Mouse (Mus musculus): ENCODE data around the gene Atxn7l3. TPM values are rescaled to one million over a fixed set of nuclear protein-coding genes. Genes with fewer than 3 reads are reported as not detected.

Atxn7l3 gene
- polyA plus RNA-seq, 1 experiment: 44.3 TPM

GRCm38 (mm10) chr11:102263211-102263610 lies 33.2 kb downstream of the Atxn7l3 start:
- peaks cover 41% of the 10 kb centered on the region for H3K36me3 ChIP-seq (ENCODE audit: control insufficient read depth, insufficient read depth, low read length, poor library complexity, severe bottlenecking)
- no peaks in the 10 kb centered on the region for H3K9me3 ChIP-seq (replicated peaks; ENCODE audit: control insufficient read depth, insufficient read depth, low read length, poor library complexity, severe bottlenecking)
- TF ChIP-seq EP300 (IDR thresholded peaks at IDR 0.05; ENCODE audit: insufficient read depth, low read depth, low read length) (no peak), POLR2A (IDR thresholded peaks at IDR 0.05; ENCODE audit: insufficient read depth, low read length) (no peak), CTCF (IDR thresholded peaks at IDR 0.05; ENCODE audit: low read depth, low read length) (no peak)

GRCm38 (mm10) chr11:102258521-102258920 lies 37.9 kb downstream of the Atxn7l3 start:
- Histone ChIP-seq H3K4me1 (ENCODE audit: control insufficient read depth, insufficient read depth, low read length) (peaks cover 7% of the 10 kb centered on the region), H3K36me3 (ENCODE audit: control insufficient read depth, insufficient read depth, low read length, poor library complexity, severe bottlenecking) (peaks cover 76% of the 10 kb centered on the region), H3K9ac (ENCODE audit: low read depth, poor library complexity, severe bottlenecking) (no peak overlapping the region), H3K4me3 (ENCODE audit: low read depth, low read length) (no peak overlapping the region), H3K9me3 (replicated peaks; ENCODE audit: control insufficient read depth, insufficient read depth, low read length, poor library complexity, severe bottlenecking) (no peaks in the 10 kb centered on the region), H3K27me3 (ENCODE audit: control insufficient read depth, insufficient read depth, low read length, poor library complexity, severe bottlenecking) (no peaks in the 10 kb centered on the region), H3K27ac (ENCODE audit: insufficient read depth, low read length) (no peak overlapping the region)
- TF ChIP-seq CTCF (IDR thresholded peaks at IDR 0.05; ENCODE audit: low read depth, low read length): peak; percentile 62
- no peak for TF ChIP-seq POLR2A (IDR thresholded peaks at IDR 0.05; ENCODE audit: insufficient read depth, low read length)
- no peak for TF ChIP-seq EP300 (IDR thresholded peaks at IDR 0.05; ENCODE audit: insufficient read depth, low read depth, low read length)

More at GRCm38 (mm10) chr11:102263211-102263610, 33.2 kb downstream of the Atxn7l3 start:
- Histone ChIP-seq H3K9ac (ENCODE audit: low read depth, poor library complexity, severe bottlenecking) (no peak overlapping the region), H3K27ac (ENCODE audit: insufficient read depth, low read length) (no peak overlapping the region), H3K4me3 (ENCODE audit: low read depth, low read length) (no peak overlapping the region), H3K4me1 (ENCODE audit: control insufficient read depth, insufficient read depth, low read length) (peaks cover 10% of the 10 kb centered on the region), H3K27me3 (ENCODE audit: control insufficient read depth, insufficient read depth, low read length, poor library complexity, severe bottlenecking) (no peaks in the 10 kb centered on the region)

DNA sequence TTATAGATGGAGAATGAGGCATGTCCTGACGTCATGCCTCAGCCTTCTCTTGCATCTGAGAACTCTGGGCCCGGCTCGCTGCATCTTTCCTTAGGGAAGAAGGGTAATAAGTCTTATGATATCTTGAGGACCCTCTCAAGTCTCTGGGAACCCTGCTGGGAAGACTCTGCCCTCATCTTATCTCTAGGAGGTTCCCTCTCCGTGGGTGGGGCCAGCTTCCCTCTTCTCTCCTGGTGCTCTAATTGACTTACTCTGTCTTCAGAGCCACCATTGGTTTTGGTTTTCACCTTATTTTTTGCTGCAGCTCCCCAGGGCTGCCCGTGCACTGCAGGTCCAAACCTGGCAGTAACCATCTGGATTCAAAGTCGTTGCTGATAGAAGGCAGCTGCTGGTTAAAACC lies 38.3 kb downstream of the Atxn7l3 start:
- Histone ChIP-seq H3K27me3 (ENCODE audit: control insufficient read depth, insufficient read depth, low read length, poor library complexity, severe bottlenecking) (no peaks in the 10 kb centered on the region), H3K9ac (ENCODE audit: low read depth, poor library complexity, severe bottlenecking) (0 out of 2 replicates have a peak overlapping the region, but pooled peaks have one; percentile 16), H3K4me1 (ENCODE audit: control insufficient read depth, insufficient read depth, low read length) (peaks cover 7% of the 10 kb centered on the region), H3K4me3 (ENCODE audit: low read depth, low read length) (no peak overlapping the region), H3K36me3 (ENCODE audit: control insufficient read depth, insufficient read depth, low read length, poor library complexity, severe bottlenecking) (peaks cover 76% of the 10 kb centered on the region), H3K27ac (ENCODE audit: insufficient read depth, low read length) (0 out of 2 replicates have a peak overlapping the region, but pooled peaks have one; percentile 46), H3K9me3 (replicated peaks; ENCODE audit: control insufficient read depth, insufficient read depth, low read length, poor library complexity, severe bottlenecking) (no peaks in the 10 kb centered on the region)
- no peak for TF ChIP-seq EP300 (IDR thresholded peaks at IDR 0.05; ENCODE audit: insufficient read depth, low read depth, low read length)
- TF ChIP-seq CTCF (IDR thresholded peaks at IDR 0.05; ENCODE audit: low read depth, low read length): no peak
- no peak for TF ChIP-seq POLR2A (IDR thresholded peaks at IDR 0.05; ENCODE audit: insufficient read depth, low read length)

GRCm38 (mm10) chr11:102257514-102257913 lies 38.9 kb downstream of the Atxn7l3 start:
- peak overlapping the region; percentile 46; the same call in 1 of the 2 replicates for H3K27ac ChIP-seq (ENCODE audit: insufficient read depth, low read length)
- TF ChIP-seq EP300 (IDR thresholded peaks at IDR 0.05; ENCODE audit: insufficient read depth, low read depth, low read length) (no peak), CTCF (IDR thresholded peaks at IDR 0.05; ENCODE audit: low read depth, low read length) (peak; percentile 37), POLR2A (IDR thresholded peaks at IDR 0.05; ENCODE audit: insufficient read depth, low read length) (no peak)
- H3K4me1 ChIP-seq (ENCODE audit: control insufficient read depth, insufficient read depth, low read length): peaks cover 7% of the 10 kb centered on the region
- no peaks in the 10 kb centered on the region for H3K27me3 ChIP-seq (ENCODE audit: control insufficient read depth, insufficient read depth, low read length, poor library complexity, severe bottlenecking)
- no peak overlapping the region for H3K4me3 ChIP-seq (ENCODE audit: low read depth, low read length)
- peaks cover 77% of the 10 kb centered on the region for H3K36me3 ChIP-seq (ENCODE audit: control insufficient read depth, insufficient read depth, low read length, poor library complexity, severe bottlenecking)
- no peaks in the 10 kb centered on the region for H3K9me3 ChIP-seq (replicated peaks; ENCODE audit: control insufficient read depth, insufficient read depth, low read length, poor library complexity, severe bottlenecking)
- H3K9ac ChIP-seq (ENCODE audit: low read depth, poor library complexity, severe bottlenecking): no peak overlapping the region; the same call in 1 of the 2 replicates

DNA sequence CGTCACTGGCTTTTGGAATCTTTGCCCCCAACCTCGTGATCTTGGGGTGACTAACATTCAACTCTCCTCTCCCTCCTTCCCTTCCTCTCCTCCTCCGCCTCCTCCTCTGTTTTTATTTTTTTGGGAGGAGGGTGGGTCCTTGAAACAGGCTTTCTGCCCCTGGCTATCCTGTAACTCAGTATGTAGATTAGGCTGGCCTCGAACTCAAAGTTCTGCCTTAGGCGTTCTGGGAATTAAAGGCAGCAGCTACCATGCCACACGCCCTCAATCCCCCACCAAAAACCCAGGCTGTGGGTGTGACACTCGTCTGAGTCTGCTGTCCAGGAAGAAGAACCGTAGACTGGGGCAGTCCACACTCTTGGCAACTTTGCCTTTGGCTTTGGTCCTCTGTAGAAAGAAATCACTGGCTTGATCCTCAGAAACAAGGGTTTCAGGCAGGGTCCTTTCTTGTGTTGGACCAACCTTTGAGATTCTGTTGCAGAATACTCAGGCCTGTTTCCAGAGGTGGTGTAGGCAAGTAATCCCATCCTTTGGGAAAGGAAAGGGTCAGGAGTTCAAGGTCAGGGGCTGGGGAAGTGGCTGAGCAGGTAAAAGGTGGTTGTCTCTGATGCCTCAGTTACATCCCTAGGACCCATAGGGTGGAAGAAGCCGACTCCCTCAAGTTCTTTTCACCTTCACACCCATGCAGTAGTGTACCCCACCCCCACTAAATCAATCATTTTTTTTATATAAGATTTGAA lies 46.9 kb downstream of the Atxn7l3 start:
- TF ChIP-seq EP300 (IDR thresholded peaks at IDR 0.05; ENCODE audit: insufficient read depth, low read depth, low read length): 0 out of 2 replicates have a peak, but pooled peaks have one; percentile 41
- no peak for TF ChIP-seq CTCF (IDR thresholded peaks at IDR 0.05; ENCODE audit: low read depth, low read length)
- TF ChIP-seq POLR2A (IDR thresholded peaks at IDR 0.05; ENCODE audit: insufficient read depth, low read length): no peak
- Histone ChIP-seq H3K36me3 (ENCODE audit: control insufficient read depth, insufficient read depth, low read length, poor library complexity, severe bottlenecking) (peaks cover 34% of the 10 kb centered on the region), H3K4me3 (ENCODE audit: low read depth, low read length) (peak overlapping the region; percentile 89), H3K4me1 (ENCODE audit: control insufficient read depth, insufficient read depth, low read length) (no peaks in the 10 kb centered on the region), H3K27ac (ENCODE audit: insufficient read depth, low read length) (peak overlapping the region; percentile 73), H3K9ac (ENCODE audit: low read depth, poor library complexity, severe bottlenecking) (peak overlapping the region; percentile 90), H3K27me3 (ENCODE audit: control insufficient read depth, insufficient read depth, low read length, poor library complexity, severe bottlenecking) (no peaks in the 10 kb centered on the region), H3K9me3 (replicated peaks; ENCODE audit: control insufficient read depth, insufficient read depth, low read length, poor library complexity, severe bottlenecking) (no peaks in the 10 kb centered on the region)

GRCm38 (mm10) chr11:102248630-102249230 lies 47.7 kb downstream of the Atxn7l3 start, which contains the start of gene BC030867:
Gene BC030867, plus strand, starts transcription at chr11:102248882.
- peak within 1 kb of the TSS; percentile 90 for H3K9ac ChIP-seq (ENCODE audit: low read depth, poor library complexity, severe bottlenecking)
- no peaks in the 10 kb centered on the region for H3K9me3 ChIP-seq (replicated peaks; ENCODE audit: control insufficient read depth, insufficient read depth, low read length, poor library complexity, severe bottlenecking)
- no peaks in the 10 kb centered on the region for H3K4me1 ChIP-seq (ENCODE audit: control insufficient read depth, insufficient read depth, low read length)
- peak within 1 kb of the TSS; percentile 89 for H3K4me3 ChIP-seq (ENCODE audit: low read depth, low read length)
- H3K36me3 ChIP-seq (ENCODE audit: control insufficient read depth, insufficient read depth, low read length, poor library complexity, severe bottlenecking): peaks cover 27% of the 10 kb centered on the region
- H3K27ac ChIP-seq (ENCODE audit: insufficient read depth, low read length): peak within 1 kb of the TSS; percentile 73
- TF ChIP-seq EP300 (IDR thresholded peaks at IDR 0.05; ENCODE audit: insufficient read depth, low read depth, low read length) (no peak), CTCF (IDR thresholded peaks at IDR 0.05; ENCODE audit: low read depth, low read length) (peak; percentile 58), POLR2A (IDR thresholded peaks at IDR 0.05; ENCODE audit: insufficient read depth, low read length) (peak; percentile 55)
- H3K27me3 ChIP-seq (ENCODE audit: control insufficient read depth, insufficient read depth, low read length, poor library complexity, severe bottlenecking): no peaks in the 10 kb centered on the region
